Mouse (Mus musculus) liver (tissue): ENCODE data around the gene S1pr1.

Experiments
- DNase-seq: peaks from one replicate; pipeline ENCODE4 v3.0.0-alpha.2; 2020; ENCODE audit warnings: mixed read lengths

S1pr1 gene

DNA sequence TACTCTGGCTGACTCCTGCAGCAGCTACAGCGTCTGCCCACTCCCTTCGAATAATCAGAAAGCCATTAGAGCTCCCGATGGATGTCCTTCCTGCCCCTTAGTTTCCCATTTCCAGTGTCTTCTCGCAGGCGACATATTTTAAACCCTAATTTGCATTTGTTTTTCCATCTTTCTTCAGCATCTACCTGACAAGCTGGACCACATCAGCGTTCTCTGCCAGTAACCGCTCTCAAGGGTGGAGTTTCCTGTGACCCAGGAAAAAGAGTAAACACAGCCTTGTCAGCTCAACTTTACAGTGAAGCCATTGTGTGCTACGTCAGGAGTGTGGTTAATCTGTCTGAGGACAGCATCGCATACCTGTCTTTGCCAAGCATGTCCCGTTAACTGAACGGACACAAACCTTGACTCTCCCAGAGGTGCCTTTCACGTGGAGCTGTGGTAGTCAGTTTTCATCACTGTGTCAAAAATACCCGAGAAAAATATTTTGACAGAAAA is 41.2 kb downstream of the S1pr1 start:
- no peak for DNase-seq

DNA sequence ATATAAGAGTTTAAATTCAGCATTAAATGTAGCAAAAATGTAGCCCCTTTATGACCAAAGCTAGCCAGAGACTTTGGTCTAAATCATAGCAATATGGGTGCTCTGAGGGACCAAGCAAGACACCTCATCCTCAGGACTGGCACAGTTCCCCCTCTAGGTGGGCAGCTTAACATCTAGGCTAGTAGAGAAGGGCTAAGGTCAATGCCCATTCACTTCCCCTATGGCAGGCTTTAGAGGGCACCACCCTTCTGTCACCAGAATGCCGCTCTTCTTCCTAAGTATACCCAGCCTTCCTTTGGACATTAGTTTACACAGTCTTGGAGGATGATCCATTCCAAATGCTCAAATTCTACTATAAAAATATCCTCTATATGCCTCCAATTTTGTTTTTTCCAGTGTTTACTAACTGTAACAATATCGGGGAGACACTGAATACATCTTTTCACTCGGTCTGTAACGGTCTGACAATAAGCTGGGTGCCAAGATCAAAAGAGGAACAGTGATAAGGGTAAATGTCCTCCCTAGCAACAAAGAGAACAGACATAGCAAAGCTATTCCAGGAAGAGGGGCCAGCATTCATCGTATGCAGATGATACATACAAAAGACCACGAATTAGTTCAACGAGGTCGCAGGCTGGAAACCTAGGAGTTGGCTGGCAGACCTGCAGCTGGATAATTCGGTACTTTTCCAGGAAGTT is 41.8 kb downstream of the S1pr1 start:
- DNase-seq: no peak

DNA sequence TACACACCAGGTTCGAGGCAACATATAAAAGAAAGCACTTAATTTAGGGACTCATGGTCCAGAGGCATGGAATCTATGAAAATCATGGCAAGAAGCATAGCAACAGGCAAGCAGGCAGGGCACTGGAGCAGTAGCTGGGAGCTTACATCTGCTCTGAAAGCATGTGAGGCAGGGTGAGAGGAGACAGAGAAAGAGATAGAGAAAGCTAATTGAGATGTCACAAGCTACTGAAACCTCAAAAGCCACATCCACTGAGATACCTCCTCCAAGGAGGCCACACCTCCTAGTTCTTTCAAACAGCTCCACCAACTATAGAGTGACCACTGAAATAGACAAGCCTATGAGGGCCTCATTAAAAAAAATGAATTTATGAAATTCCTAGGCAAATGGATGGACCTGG is 45.6 kb downstream of the S1pr1 start:
- DNase-seq: no peak

DNA sequence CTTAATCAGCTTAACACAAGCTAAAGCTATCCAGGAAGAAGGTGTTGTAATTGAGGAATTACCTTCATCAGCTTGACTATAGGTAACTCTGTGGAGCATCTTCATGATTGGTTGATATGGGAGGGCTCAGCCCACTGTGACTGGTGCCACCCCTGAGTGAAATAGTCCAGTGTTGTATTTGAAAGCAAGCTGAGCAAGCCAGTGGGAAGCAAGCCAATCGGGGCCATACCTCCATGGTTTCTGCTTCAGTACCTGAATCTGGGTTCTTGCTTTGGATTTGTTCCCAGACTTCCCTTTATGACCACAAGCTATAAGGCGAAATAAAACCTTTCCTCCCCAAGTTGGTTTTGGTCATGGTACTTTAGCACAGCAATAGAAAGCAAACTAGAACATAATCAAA is 47.7 kb downstream of the S1pr1 start:
- DNase-seq: no peak

DNA sequence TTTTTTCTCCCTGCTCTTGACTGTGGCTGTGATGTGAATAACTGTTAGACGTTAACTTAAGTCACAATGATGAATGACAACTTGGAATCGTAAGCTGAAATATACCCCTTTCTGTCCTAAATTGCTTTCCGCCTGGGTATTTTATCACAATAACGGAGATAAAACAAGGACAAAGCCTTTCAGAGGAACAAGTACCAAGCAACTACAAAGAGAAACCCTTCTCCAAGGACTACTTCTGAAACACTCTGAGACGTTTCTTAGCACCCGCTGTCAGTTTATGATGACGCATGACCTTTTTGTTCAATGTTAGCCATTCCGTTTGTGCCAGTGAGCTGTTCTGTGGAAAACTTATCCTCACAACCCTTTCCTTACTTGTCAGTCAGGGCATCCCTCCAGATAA is 48.3 kb downstream of the S1pr1 start:
- DNase-seq: no peak

DNA sequence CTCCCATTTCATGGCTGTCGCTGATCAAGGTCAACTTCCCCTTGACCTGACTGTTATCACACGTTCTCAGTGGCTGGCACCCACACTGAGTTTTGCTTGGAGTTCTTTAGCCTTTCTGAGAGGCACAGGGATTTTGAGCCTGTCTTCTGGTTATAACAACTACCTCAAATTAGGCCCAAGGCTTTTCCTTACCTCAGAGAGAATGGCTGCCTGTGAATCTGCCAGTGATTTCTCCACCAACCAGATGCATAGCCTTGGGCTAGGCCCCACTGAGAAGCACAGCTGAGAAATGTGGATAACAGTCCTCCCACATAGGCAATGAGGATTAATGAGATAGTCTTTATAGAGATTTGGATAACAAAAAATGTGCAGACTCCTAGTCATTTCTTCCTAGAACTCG is 50.4 kb downstream of the S1pr1 start:
- DNase-seq: no peak

DNA sequence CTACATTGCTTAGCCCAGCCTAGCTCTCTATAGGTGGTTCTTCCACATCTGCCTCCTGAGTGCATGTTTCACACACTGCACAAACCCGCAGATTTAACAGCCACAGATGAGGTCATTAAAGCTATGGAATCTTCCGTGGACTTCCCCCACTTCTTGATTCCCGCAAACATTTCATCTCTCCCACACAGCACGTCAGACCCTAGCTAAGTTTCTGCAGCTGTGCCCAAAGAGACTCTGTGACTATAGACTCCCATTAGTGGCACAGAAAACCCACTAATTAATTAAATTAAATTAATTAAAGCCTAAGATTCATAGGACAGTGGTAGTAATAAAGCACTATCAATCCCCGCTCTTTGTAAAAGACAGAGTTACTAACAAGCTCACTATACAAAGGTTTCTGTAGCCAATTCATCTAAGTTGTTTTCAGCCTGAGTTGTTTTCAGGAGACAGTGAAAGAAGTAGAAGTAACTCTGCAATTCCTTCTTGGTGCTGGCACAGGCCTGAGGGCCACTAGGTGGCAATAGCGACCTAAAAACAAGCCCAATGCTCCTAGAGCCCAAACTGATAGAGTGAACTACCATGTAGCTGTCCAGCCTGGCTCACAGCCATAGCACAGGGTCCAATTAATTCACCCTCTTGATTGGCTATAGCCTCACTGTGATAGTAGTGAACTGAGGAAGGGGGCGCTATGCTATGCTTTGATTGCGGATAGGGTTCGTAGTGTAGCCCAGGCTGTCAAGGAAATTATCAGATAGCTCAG is 54.0 kb downstream of the S1pr1 start:
- DNase-seq: peak; percentile 66
